ENCODE assay signal across 8 mouse cellular contexts in genomic region chr2:31258609-31259366, GRCm38 (mm10). TPM values are rescaled to one million over a fixed set of nuclear protein-coding genes. Genes with fewer than 3 reads are reported as not detected.
DNase-seq lines count a peak whose midpoint lies in the region; ATAC-seq and TF ChIP-seq lines count a peak whose summit lies in the region.

No protein-coding gene starts in this region.

- H3ac ChIP-seq in myocyte (ENCODE audit: control insufficient read depth, insufficient read length), result no peak overlapping the region

- peak; percentile 66 for ATAC-seq in embryonic facial prominence, embryonic 15.5 days (ENCODE audit: insufficient number of reproducible peaks, low FRiP score, low TSS enrichment, low read depth)
- ATAC-seq in heart, embryonic 13.5 days (ENCODE audit: extremely low read depth, insufficient number of reproducible peaks, low FRiP score, low TSS enrichment), result peak; percentile 32; the same call in 1 of the 2 replicates
- peak; percentile 64 for ATAC-seq in kidney, embryonic 16.5 days (ENCODE audit: low FRiP score, low TSS enrichment)
- peak; percentile 80 for ATAC-seq in liver, embryonic 11.5 days (replicated peaks; ENCODE audit: low FRiP score)
- peak; percentile 79; the same call in 1 of the 2 replicates for ATAC-seq in stomach, embryonic 14.5 days (ENCODE audit: insufficient number of reproducible peaks, insufficient read depth, low FRiP score, low read depth)

- DNase-seq in CD4-positive helper T cell, adult 2 months (ENCODE audit: low read depth, low spot score), result peak; percentile 79
- peak; percentile 76 for DNase-seq in liver, embryonic 11.5 days (ENCODE audit: low spot score)

- no peaks in the 10 kb centered on the region for H3K36me3 ChIP-seq in embryonic facial prominence, embryonic 15.5 days
- H3K36me3 ChIP-seq in heart, embryonic 13.5 days, result 0 out of 2 replicates have a peak, but pooled peaks cover 4% of the 10 kb centered on the region
- H3K36me3 ChIP-seq in kidney, embryonic 16.5 days (ENCODE audit: insufficient read depth, low read length), result no peaks in the 10 kb centered on the region
- H3K36me3 ChIP-seq in liver, embryonic 11.5 days (ENCODE audit: control insufficient read depth, insufficient read depth, low read length), result no peaks in the 10 kb centered on the region
- no peaks in the 10 kb centered on the region for H3K36me3 ChIP-seq in myocyte (ENCODE audit: control insufficient read depth, insufficient read depth)
- H3K36me3 ChIP-seq in stomach, embryonic 14.5 days (ENCODE audit: control insufficient read depth, insufficient read depth, low read length), result no peaks in the 10 kb centered on the region

- H3K79me2 ChIP-seq in myocyte (ENCODE audit: control insufficient read depth, insufficient read depth), result peaks cover 49% of the 10 kb centered on the region

- WGBS in bone marrow, adult 2 months, result 21% methylated on average over 22 of the region's 22 CpGs
- WGBS in embryonic facial prominence, embryonic 15.5 days, result 13% methylated on average over 22 of the region's 22 CpGs
- WGBS in heart, embryonic 13.5 days, result 10% methylated on average over 22 of the region's 22 CpGs
- WGBS in kidney, embryonic 16.5 days, result 12% methylated on average over 22 of the region's 22 CpGs
- 14% methylated on average over 22 of the region's 22 CpGs for WGBS in liver, embryonic 11.5 days
- 13% methylated on average over 22 of the region's 22 CpGs for WGBS in stomach, embryonic 14.5 days

- H3K27ac ChIP-seq in bone marrow, adult 2 months (ENCODE audit: control insufficient read depth, insufficient read depth, low read depth, low read length, poor library complexity), result no peak overlapping the region
- peak overlapping the region; percentile 65 for H3K27ac ChIP-seq in embryonic facial prominence, embryonic 15.5 days (replicated peaks)
- peak overlapping the region; percentile 96 for H3K27ac ChIP-seq in heart, embryonic 13.5 days (replicated peaks)
- H3K27ac ChIP-seq in kidney, embryonic 16.5 days (ENCODE audit: low read length), result peak overlapping the region; percentile 83
- H3K27ac ChIP-seq in liver, embryonic 11.5 days (ENCODE audit: low read depth, low read length), result no peak overlapping the region
- H3K27ac ChIP-seq in stomach, embryonic 14.5 days (ENCODE audit: low read length), result peak overlapping the region; percentile 58; the same call in 1 of the 2 replicates

- peak overlapping the region; percentile 40 for H3K4me3 ChIP-seq in bone marrow, adult 2 months (replicated peaks; ENCODE audit: control insufficient read depth, low read depth, low read length)
- peak overlapping the region; percentile 45 for H3K4me3 ChIP-seq in embryonic facial prominence, embryonic 15.5 days (replicated peaks)
- H3K4me3 ChIP-seq in heart, embryonic 13.5 days, result peak overlapping the region; percentile 58
- H3K4me3 ChIP-seq in kidney, embryonic 16.5 days (ENCODE audit: low read length), result peak overlapping the region; percentile 58
- H3K4me3 ChIP-seq in liver, embryonic 11.5 days (ENCODE audit: low read depth, low read length), result peak overlapping the region; percentile 62
- peak overlapping the region; percentile 20 for H3K4me3 ChIP-seq in myocyte
- peak overlapping the region; percentile 40 for H3K4me3 ChIP-seq in stomach, embryonic 14.5 days (ENCODE audit: low read depth, low read length)

- no peak for TF ChIP-seq POLR2A in bone marrow, adult 2 months (IDR thresholded peaks at IDR 0.05; ENCODE audit: borderline replicate concordance, control insufficient read depth, low read depth, low read length)
- TF ChIP-seq POLR2A in myocyte (IDR thresholded peaks at IDR 0.05; ENCODE audit: insufficient read length, low read depth), result peak; percentile 50

- no peaks in the 10 kb centered on the region for H3K27me3 ChIP-seq in embryonic facial prominence, embryonic 15.5 days
- no peaks in the 10 kb centered on the region for H3K27me3 ChIP-seq in heart, embryonic 13.5 days (replicated peaks)
- H3K27me3 ChIP-seq in kidney, embryonic 16.5 days (ENCODE audit: insufficient read depth, low read length), result no peaks in the 10 kb centered on the region
- no peaks in the 10 kb centered on the region for H3K27me3 ChIP-seq in liver, embryonic 11.5 days (replicated peaks; ENCODE audit: control insufficient read depth, insufficient read depth, low read length)
- H3K27me3 ChIP-seq in myocyte (ENCODE audit: control insufficient read depth, insufficient read depth, insufficient read length), result no peaks in the 10 kb centered on the region
- H3K27me3 ChIP-seq in stomach, embryonic 14.5 days (ENCODE audit: control insufficient read depth, insufficient read depth, low read length), result no peaks in the 10 kb centered on the region

- no peaks in the 10 kb centered on the region for H3K9me3 ChIP-seq in embryonic facial prominence, embryonic 15.5 days (replicated peaks)
- H3K9me3 ChIP-seq in heart, embryonic 13.5 days, result no peaks in the 10 kb centered on the region
- H3K9me3 ChIP-seq in kidney, embryonic 16.5 days (ENCODE audit: low read length), result no peaks in the 10 kb centered on the region
- no peaks in the 10 kb centered on the region for H3K9me3 ChIP-seq in liver, embryonic 11.5 days (ENCODE audit: control insufficient read depth, low read length)
- H3K9me3 ChIP-seq in stomach, embryonic 14.5 days (ENCODE audit: control insufficient read depth, low read depth, low read length), result no peaks in the 10 kb centered on the region

- peak overlapping the region; percentile 83 for H3K4me2 ChIP-seq in embryonic facial prominence, embryonic 15.5 days (replicated peaks)
- H3K4me2 ChIP-seq in heart, embryonic 13.5 days, result peak overlapping the region; percentile 87
- peak overlapping the region; percentile 89 for H3K4me2 ChIP-seq in kidney, embryonic 16.5 days (replicated peaks; ENCODE audit: low read depth, low read length)
- H3K4me2 ChIP-seq in liver, embryonic 11.5 days, result peak overlapping the region; percentile 87
- H3K4me2 ChIP-seq in myocyte (ENCODE audit: low read depth), result peak overlapping the region; percentile 83
- peak overlapping the region; percentile 83 for H3K4me2 ChIP-seq in stomach, embryonic 14.5 days (replicated peaks; ENCODE audit: low read depth, low read length)

- no peaks in the 10 kb centered on the region for H3K4me1 ChIP-seq in bone marrow, adult 2 months (ENCODE audit: control insufficient read depth, insufficient read depth, low read length)
- peaks cover 76% of the 10 kb centered on the region for H3K4me1 ChIP-seq in embryonic facial prominence, embryonic 15.5 days
- H3K4me1 ChIP-seq in heart, embryonic 13.5 days, result peaks cover 93% of the 10 kb centered on the region
- H3K4me1 ChIP-seq in kidney, embryonic 16.5 days (ENCODE audit: insufficient read depth, low read length), result peaks cover 75% of the 10 kb centered on the region
- H3K4me1 ChIP-seq in liver, embryonic 11.5 days (replicated peaks; ENCODE audit: control insufficient read depth, insufficient read depth, low read length), result peaks cover 20% of the 10 kb centered on the region
- H3K4me1 ChIP-seq in stomach, embryonic 14.5 days (ENCODE audit: control insufficient read depth, insufficient read depth, low read length), result peaks cover 46% of the 10 kb centered on the region

- peak overlapping the region; percentile 21; the same call in 1 of the 2 replicates for H3K9ac ChIP-seq in embryonic facial prominence, embryonic 15.5 days
- H3K9ac ChIP-seq in heart, embryonic 13.5 days, result peak overlapping the region; percentile 81
- peak overlapping the region; percentile 64 for H3K9ac ChIP-seq in kidney, embryonic 16.5 days (replicated peaks; ENCODE audit: low read length)
- H3K9ac ChIP-seq in liver, embryonic 11.5 days (ENCODE audit: low read depth, low read length), result peak overlapping the region; percentile 54
- peak overlapping the region; percentile 14; the same call in 1 of the 2 replicates for H3K9ac ChIP-seq in stomach, embryonic 14.5 days (replicated peaks; ENCODE audit: low read depth, low read length)

- no peak for TF ChIP-seq CTCF in bone marrow, adult 2 months (IDR thresholded peaks at IDR 0.05; ENCODE audit: control insufficient read depth, insufficient read depth, low read length)

TF ChIP-seq in myocyte, 11 proteins besides CTCF, POLR2A, EP300 and RAD21:
- TF ChIP-seq REST (IDR thresholded peaks at IDR 0.05; ENCODE audit: insufficient read depth, insufficient read length) (no peak), MYOD1 (IDR thresholded peaks at IDR 0.05; ENCODE audit: control insufficient read depth in 1 of 3, insufficient read length in 2 of 3, low read depth in 2 of 3) (peak in 2 of 3 experiments; percentile 71 to 96), CEBPB (IDR thresholded peaks at IDR 0.05; ENCODE audit: insufficient read depth, poor library complexity, severe bottlenecking) (no peak), MYOG (IDR thresholded peaks at IDR 0.05; ENCODE audit: control insufficient read depth in 1 of 3, insufficient read depth in 1 of 3, insufficient read length in 2 of 3, low read depth in 2 of 3) (peak in 1 of 3 experiments; percentile 75)
TF ChIP-seq in myocyte: peak in this region for 2.

RNA-seq across cellular contexts. Expression of gene Ncs1, which starts 13.2 kb away (rescaled TPM):
- polyA plus RNA-seq in bone marrow, adult 2 months (2011; ENCODE audit: insufficient read depth, insufficient read length, low replicate concordance, missing spikeins), result 0.49 TPM in 1 of 2 replicates, not detected in the other
- 39.5 and 40.3 TPM in 2 replicates for polyA plus RNA-seq in embryonic facial prominence, embryonic 15.5 days (2015; fragmentation: Nextera tagmentation; extraction: Ambion mirVana)
- 36.3 and 39.4 TPM in 2 replicates for polyA plus RNA-seq in heart, embryonic 13.5 days (2015; fragmentation: Nextera tagmentation; extraction: Ambion mirVana)
- polyA plus RNA-seq in kidney, embryonic 16.5 days (2015; fragmentation: Nextera tagmentation; extraction: Ambion mirVana), result 37.9 and 41.5 TPM in 2 replicates
- polyA plus RNA-seq in liver, embryonic 11.5 days (2014; fragmentation: Nextera tagmentation; extraction: Ambion mirVana), result 8.5 and 11.3 TPM in 2 replicates
- polyA plus RNA-seq in myocyte (2012; fragmentation: generic; extraction: Trizol), result 36.1 TPM
- polyA plus RNA-seq in stomach, embryonic 14.5 days (2014; fragmentation: Nextera tagmentation; extraction: Ambion mirVana), result 34.7 and 36.0 TPM in 2 replicates

RNA-seq across cellular contexts. Expression of gene Hmcn2, which starts 55.4 kb away (rescaled TPM):
- 0.52 and 1.6 TPM in 2 replicates for polyA plus RNA-seq in bone marrow, adult 2 months (2011; ENCODE audit: insufficient read depth, insufficient read length, low replicate concordance, missing spikeins)
- 0.47 and 0.53 TPM in 2 replicates for polyA plus RNA-seq in embryonic facial prominence, embryonic 15.5 days (2015; fragmentation: Nextera tagmentation; extraction: Ambion mirVana)
- polyA plus RNA-seq in heart, embryonic 13.5 days (2015; fragmentation: Nextera tagmentation; extraction: Ambion mirVana), result 1.1 and 1.2 TPM in 2 replicates
- polyA plus RNA-seq in kidney, embryonic 16.5 days (2015; fragmentation: Nextera tagmentation; extraction: Ambion mirVana), result 0.24 and 0.34 TPM in 2 replicates
- 0.10 and 0.38 TPM in 2 replicates for polyA plus RNA-seq in liver, embryonic 11.5 days (2014; fragmentation: Nextera tagmentation; extraction: Ambion mirVana)
- polyA plus RNA-seq in myocyte (2012; fragmentation: generic; extraction: Trizol), result 2.6 TPM
- 4.1 and 4.6 TPM in 2 replicates for polyA plus RNA-seq in stomach, embryonic 14.5 days (2014; fragmentation: Nextera tagmentation; extraction: Ambion mirVana)

Comparison
In these comparisons a context has a peak if more than half of its experiments do, and no peak if none do; other contexts are left out.
1. H3K27ac ChIP-seq: peak in embryonic facial prominence, embryonic 15.5 days (single experiment), heart, embryonic 13.5 days (single experiment), kidney, embryonic 16.5 days (single experiment) and stomach, embryonic 14.5 days (single experiment); none in bone marrow, adult 2 months (single experiment) and liver, embryonic 11.5 days (single experiment).
2. H3K9ac ChIP-seq: peak in every context shown above with its lines; median percentile 81 in heart, embryonic 13.5 days; 64 in kidney, embryonic 16.5 days; 54 in liver, embryonic 11.5 days; 21 in embryonic facial prominence, embryonic 15.5 days; 14 in stomach, embryonic 14.5 days.
3. Peak in every context shown above with its lines, with median percentiles within 50 percentile points of each other: H3K4me3 ChIP-seq, ATAC-seq and H3K4me2 ChIP-seq.